Mouse (Mus musculus) liver, embryonic 16.5 days (tissue): ENCODE measurements around the gene Nufip2. TPM values are rescaled to one million over a fixed set of nuclear protein-coding genes. Genes with fewer than 3 reads are reported as not detected.

Experiments used
- polyA plus RNA-seq: library from polyadenylated mRNA; unstranded; fragments of >200 nt; fragmentation: Nextera tagmentation; extraction: Ambion mirVana; gene quantifications from 2 replicates; pipeline ENCODE4 v1.2.1, GENCODE M21; 2015

Nufip2 gene
- polyA plus RNA-seq, 1 experiment from 2014 or later = 1.4 TPM

Other genes starting within 250 kb of the Nufip2 start
- gene Coro6, start 223.7 kb upstream of the Nufip2 start, polyA plus RNA-seq = 0.16 and 0.45 TPM in 2 replicates
- 0.37 and 0.41 TPM in 2 replicates for gene Ankrd13b, start 196.5 kb upstream of the Nufip2 start, polyA plus RNA-seq
- 1.3 and 1.5 TPM in 2 replicates for gene Git1, start 192.6 kb upstream of the Nufip2 start, polyA plus RNA-seq
- gene Abhd15, start 171.0 kb upstream of the Nufip2 start, polyA plus RNA-seq = 3.9 and 5.1 TPM in 2 replicates
- gene Trp53i13, start 170.2 kb upstream of the Nufip2 start, polyA plus RNA-seq = 3.4 and 3.7 TPM in 2 replicates
- gene Gm10392, start 167.0 kb upstream of the Nufip2 start, polyA plus RNA-seq = 0.09 and 0.17 TPM in 2 replicates
- 3.6 TPM in 2 replicates for gene Taok1, start 78.3 kb upstream of the Nufip2 start, polyA plus RNA-seq
- gene Cryba1, start 39.1 kb downstream of the Nufip2 start, polyA plus RNA-seq = not detected in 2 replicates
- gene Myo18a, start 77.1 kb downstream of the Nufip2 start, polyA plus RNA-seq = 15.4 and 16.0 TPM in 2 replicates
- gene Gm10277, start 101.6 kb downstream of the Nufip2 start, polyA plus RNA-seq = 0.51 and 0.81 TPM in 2 replicates
- gene Pipox, start 207.9 kb downstream of the Nufip2 start, polyA plus RNA-seq = 32.7 and 43.8 TPM in 2 replicates
- 0.17 TPM in 1 of 2 replicates, not detected in the other for gene Sez6, start 244.6 kb downstream of the Nufip2 start, polyA plus RNA-seq